Mouse (Mus musculus): ENCODE data around the gene Lima1. TPM values are rescaled to one million over a fixed set of nuclear protein-coding genes. Genes with fewer than 3 reads are reported as not detected.
A peak's percentile ranks its signal among the peaks of the same experiment; 100 is the strongest.
"Not testable (repeated sequence)": the region's sequence is repeated elsewhere in the genome, so short reads cannot be mapped to it uniquely, and the experiment has no call there.

The Lima1 gene
- polyA plus RNA-seq, 1 experiment from 2014 or later, result 24.6 TPM

DNA sequence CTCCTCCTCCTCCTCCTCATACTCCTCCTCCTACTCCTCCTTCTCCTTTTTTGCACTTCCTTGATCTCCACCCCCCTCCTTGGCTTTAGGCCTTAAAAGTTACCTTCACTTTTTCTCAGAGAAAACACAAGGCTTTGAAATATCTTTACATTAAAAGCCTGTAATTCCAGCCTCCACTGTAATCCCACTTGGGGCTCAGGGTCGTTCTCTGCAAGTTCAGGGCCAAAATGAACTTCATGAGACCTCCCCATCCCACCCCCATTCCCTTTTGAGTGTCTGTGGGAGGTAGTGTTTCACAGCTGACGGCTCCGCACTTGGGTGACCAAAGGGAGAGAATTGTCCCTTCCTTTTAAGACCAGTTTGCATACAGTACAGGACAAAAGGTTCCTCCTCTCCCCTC, 102.3 kb downstream of the Lima1 start:
- H3K27ac ChIP-seq (ENCODE audit: poor library complexity, severe bottlenecking), result 0 out of 2 replicates have a peak overlapping the region, but pooled peaks have one; percentile 18
- no peak for ATAC-seq (ENCODE audit: insufficient number of reproducible peaks, low FRiP score)
- 0 out of 2 replicates have a peak overlapping the region, but pooled peaks have one; percentile 85 for H3K9ac ChIP-seq
- H3K27me3 ChIP-seq (replicated peaks), result no peaks in the 10 kb centered on the region
- H3K9me3 ChIP-seq (replicated peaks), result no peaks in the 10 kb centered on the region
- peak overlapping the region; percentile 76 for H3K4me2 ChIP-seq
- 40% methylated on average over 3 of the region's 3 CpGs for WGBS
- peaks cover 19% of the 10 kb centered on the region for H3K4me1 ChIP-seq (replicated peaks)
- H3K4me3 ChIP-seq, result peak overlapping the region; percentile 77
- H3K36me3 ChIP-seq, result peaks cover 3% of the 10 kb centered on the region; the same call in 1 of the 2 replicates

DNA sequence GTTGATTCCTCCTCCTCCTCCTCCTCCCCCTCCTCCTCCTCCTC, 102.6 kb downstream of the Lima1 start, which contains the start of gene Cers5:
TSS of gene Cers5 (minus strand) at position 5 of the 44 bp plus-strand sequence.
- Histone ChIP-seq H3K4me1 (replicated peaks) (peaks cover 22% of the 10 kb centered on the region), H3K4me3 (peak within 1 kb of the TSS; percentile 77), H3K9ac (peak within 1 kb of the TSS; percentile 85), H3K27ac (ENCODE audit: poor library complexity, severe bottlenecking) (peak within 1 kb of the TSS; percentile 72), H3K4me2 (peak within 1 kb of the TSS; percentile 76)
- H3K36me3 ChIP-seq; H3K27me3 ChIP-seq (replicated peaks); H3K9me3 ChIP-seq (replicated peaks); ATAC-seq (ENCODE audit: insufficient number of reproducible peaks, low FRiP score): not testable (repeated sequence)

DNA sequence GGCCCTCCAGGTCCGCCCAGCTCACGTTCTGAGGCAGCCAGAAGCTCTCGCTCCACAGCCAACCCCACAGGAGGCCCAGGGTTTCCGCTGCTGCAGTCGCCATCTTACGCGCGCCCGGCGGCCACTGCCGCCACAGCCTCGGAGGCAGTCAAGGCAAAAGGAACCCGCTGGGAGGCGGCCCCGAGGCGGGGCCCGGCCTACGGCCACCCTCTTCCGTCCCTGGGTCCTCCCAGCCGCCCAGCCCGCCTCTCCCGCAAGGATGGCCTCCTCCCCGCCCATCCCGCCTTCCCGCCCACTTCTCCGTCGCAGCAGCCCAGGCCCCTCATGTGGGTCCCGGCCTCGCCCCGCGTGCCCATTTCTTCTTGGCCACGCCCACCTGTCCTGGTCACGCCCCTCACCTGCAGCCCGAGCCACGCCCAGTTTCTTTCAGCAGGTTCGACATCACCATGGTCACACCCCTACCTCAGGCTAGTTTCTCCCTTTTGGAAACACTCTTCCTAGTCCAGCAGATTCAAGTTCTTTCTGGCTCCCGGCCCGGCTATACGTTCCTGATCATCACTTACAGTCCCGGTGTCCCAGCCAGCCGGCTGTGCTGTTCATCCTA, 102.9 kb downstream of the Lima1 start:
- ATAC-seq (ENCODE audit: insufficient number of reproducible peaks, low FRiP score), result peak; percentile 92
- Histone ChIP-seq H3K36me3 (no peaks in the 10 kb centered on the region), H3K27ac (ENCODE audit: poor library complexity, severe bottlenecking) (peak overlapping the region; percentile 72), H3K4me3 (peak overlapping the region; percentile 77), H3K9ac (peak overlapping the region; percentile 85), H3K27me3 (replicated peaks) (no peaks in the 10 kb centered on the region), H3K4me2 (peak overlapping the region; percentile 76), H3K4me1 (replicated peaks) (peaks cover 24% of the 10 kb centered on the region), H3K9me3 (replicated peaks) (no peaks in the 10 kb centered on the region)
- WGBS, result under 1% methylated on average over 35 of the region's 41 CpGs

DNA sequence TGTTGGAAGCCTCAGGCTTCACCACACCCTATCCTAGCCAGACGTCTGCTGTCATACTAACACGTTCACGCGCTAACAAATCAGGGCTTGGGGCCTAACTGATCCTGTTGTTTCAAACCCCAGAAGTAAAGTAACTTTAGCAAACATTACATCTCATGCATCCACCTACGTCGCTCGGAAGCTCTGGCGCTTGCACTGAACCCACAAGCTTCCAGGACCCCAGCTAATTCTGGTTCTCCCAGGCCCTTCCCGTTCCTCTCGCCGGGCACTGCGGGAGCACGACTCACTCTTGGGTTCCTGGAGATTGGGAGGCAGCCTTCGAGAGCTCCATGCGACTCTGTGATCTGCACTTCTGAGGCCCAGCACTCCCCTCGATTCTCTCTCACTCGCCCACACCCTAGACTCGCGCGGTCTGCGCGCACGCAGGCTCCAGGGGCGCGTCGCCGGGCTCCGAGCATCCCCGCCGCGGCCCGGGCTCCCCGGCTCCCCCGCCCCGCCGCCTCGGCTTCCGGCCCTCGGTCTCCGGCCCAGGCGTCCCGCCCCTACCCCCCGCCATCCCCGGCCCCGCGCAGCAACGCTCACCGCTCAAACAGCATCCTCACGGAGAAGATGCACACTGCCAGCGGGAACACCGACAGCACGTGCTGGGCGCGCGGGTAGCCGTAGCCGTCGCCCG, 103.5 kb downstream of the Lima1 start:
- under 1% methylated on average over 57 of the region's 59 CpGs for WGBS
- H3K36me3 ChIP-seq, result 0 out of 2 replicates have a peak, but pooled peaks cover under 1% of the 10 kb centered on the region
- H3K9me3 ChIP-seq (replicated peaks), result no peaks in the 10 kb centered on the region
- peak overlapping the region; percentile 77 for H3K4me3 ChIP-seq
- H3K4me2 ChIP-seq, result peak overlapping the region; percentile 76
- H3K27me3 ChIP-seq (replicated peaks), result no peaks in the 10 kb centered on the region
- peak overlapping the region; percentile 85 for H3K9ac ChIP-seq
- peak; percentile 61 for ATAC-seq (ENCODE audit: insufficient number of reproducible peaks, low FRiP score)
- peaks cover 24% of the 10 kb centered on the region for H3K4me1 ChIP-seq (replicated peaks)
- H3K27ac ChIP-seq (ENCODE audit: poor library complexity, severe bottlenecking), result peak overlapping the region; percentile 72

DNA sequence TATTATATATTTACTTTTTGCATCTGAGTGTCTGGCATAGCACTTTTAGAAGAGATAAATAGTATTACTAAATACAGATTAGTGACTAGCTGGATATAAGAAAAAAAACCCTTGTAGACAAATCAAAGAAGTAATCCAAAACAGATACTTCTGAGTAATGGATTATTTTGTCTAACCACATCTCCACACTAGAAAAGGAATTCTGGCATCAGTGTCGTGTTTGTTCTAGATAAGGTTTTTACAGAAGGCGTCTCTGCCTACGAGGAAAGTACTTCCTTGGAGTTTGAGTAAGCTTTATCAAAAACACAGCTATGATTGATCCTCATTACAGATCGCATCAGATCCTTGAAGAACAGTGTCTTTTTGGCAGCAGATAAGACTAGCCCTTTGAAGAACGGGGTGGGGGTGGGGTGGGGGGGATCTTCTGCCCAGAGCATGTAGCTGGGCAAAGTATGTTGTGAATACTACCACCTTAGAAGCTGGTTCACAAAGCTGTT, 104.2 kb downstream of the Lima1 start:
- 5% methylated on average over 5 of the region's 5 CpGs for WGBS
- H3K36me3 ChIP-seq, result peaks cover 5% of the 10 kb centered on the region; the same call in 1 of the 2 replicates
- no peaks in the 10 kb centered on the region for H3K9me3 ChIP-seq (replicated peaks)
- no peak overlapping the region for H3K27ac ChIP-seq (ENCODE audit: poor library complexity, severe bottlenecking)
- H3K4me2 ChIP-seq, result peak overlapping the region; percentile 76
- no peaks in the 10 kb centered on the region for H3K27me3 ChIP-seq (replicated peaks)
- no peak for ATAC-seq (ENCODE audit: insufficient number of reproducible peaks, low FRiP score)
- peak overlapping the region; percentile 85 for H3K9ac ChIP-seq
- H3K4me3 ChIP-seq, result peak overlapping the region; percentile 77
- H3K4me1 ChIP-seq (replicated peaks), result peaks cover 24% of the 10 kb centered on the region

DNA sequence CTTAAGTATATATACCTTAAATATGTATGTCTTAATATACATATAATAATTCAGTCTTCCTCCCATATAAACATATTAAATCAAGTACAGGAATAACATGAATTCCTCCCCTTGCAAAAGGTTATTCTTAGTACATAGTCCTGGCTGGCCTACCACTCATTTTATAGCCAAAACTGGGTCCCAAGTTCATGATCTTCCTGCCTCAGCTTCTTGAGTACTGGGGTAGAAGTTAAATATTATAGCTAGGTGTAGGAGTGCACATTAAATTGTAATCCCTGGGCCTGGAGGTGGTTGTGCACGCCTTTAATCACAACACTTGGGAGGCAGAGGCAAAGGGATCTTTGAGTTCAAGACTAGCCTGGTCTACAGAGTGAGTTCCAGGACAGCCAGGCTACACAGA, 106.5 kb downstream of the Lima1 start:
- Histone ChIP-seq H3K36me3 (peaks cover 21% of the 10 kb centered on the region), H3K9me3 (replicated peaks) (no peaks in the 10 kb centered on the region), H3K4me2 (no peak overlapping the region), H3K27ac (ENCODE audit: poor library complexity, severe bottlenecking) (no peak overlapping the region), H3K4me3 (no peak overlapping the region), H3K27me3 (replicated peaks) (no peaks in the 10 kb centered on the region), H3K9ac (no peak overlapping the region), H3K4me1 (replicated peaks) (peaks cover 24% of the 10 kb centered on the region)
- no peak for ATAC-seq (ENCODE audit: insufficient number of reproducible peaks, low FRiP score)
- WGBS, result 92% methylated on average over 1 of the region's 1 CpGs

DNA sequence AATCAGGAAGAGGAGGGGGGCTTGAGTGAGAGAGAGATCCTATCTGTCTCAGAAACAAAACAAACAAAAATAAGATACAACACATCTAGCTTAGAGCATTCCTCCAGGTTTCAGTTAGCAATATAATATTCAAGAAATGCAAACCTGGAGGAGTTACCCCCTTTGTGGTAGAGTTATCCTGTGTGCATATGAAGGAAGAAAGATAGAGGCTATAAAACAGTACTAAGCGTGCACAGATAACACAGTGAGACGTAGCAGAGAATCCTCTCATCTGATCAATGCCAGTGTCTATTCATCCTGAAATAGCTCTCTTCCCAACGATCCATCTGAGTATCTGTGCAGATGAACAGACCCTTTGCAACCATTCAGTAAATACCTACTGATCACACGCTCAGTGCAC, 107.8 kb downstream of the Lima1 start:
- Histone ChIP-seq H3K9me3 (replicated peaks) (no peaks in the 10 kb centered on the region), H3K4me3 (no peak overlapping the region), H3K9ac (no peak overlapping the region), H3K4me1 (replicated peaks) (peaks cover 18% of the 10 kb centered on the region), H3K36me3 (peaks cover 21% of the 10 kb centered on the region), H3K27me3 (replicated peaks) (no peaks in the 10 kb centered on the region), H3K4me2 (no peak overlapping the region), H3K27ac (ENCODE audit: poor library complexity, severe bottlenecking) (no peak overlapping the region)
- WGBS, result 77% methylated on average over 4 of the region's 4 CpGs
- ATAC-seq (ENCODE audit: insufficient number of reproducible peaks, low FRiP score), result no peak

DNA sequence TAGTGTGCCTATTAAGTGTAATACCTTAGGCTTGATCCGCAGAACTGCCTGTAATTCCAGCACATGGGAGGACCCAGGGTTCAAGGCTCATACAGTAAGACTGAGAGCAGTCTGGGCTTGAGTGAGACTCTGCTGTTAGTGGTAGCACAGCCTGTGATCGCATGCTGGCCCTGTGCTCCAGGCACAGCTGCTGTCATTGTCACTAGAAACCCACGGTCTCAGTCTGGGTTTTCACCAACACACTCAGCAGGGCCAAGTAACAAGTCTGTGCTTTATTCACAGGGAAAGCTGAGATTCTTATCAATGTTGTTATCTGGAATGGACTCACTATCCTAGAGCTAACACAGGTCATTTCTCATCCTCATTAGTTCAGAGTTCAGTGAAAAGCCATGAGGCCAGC, 121.1 kb downstream of the Lima1 start:
- H3K9me3 ChIP-seq (replicated peaks), result peaks cover 4% of the 10 kb centered on the region; the same call in 1 of the 2 replicates
- 61% methylated on average over 3 of the region's 3 CpGs for WGBS
- H3K36me3 ChIP-seq, result peaks cover 22% of the 10 kb centered on the region
- no peak for ATAC-seq (ENCODE audit: insufficient number of reproducible peaks, low FRiP score)
- no peak overlapping the region for H3K9ac ChIP-seq
- H3K27me3 ChIP-seq (replicated peaks), result no peaks in the 10 kb centered on the region
- H3K4me2 ChIP-seq, result no peak overlapping the region
- no peak overlapping the region for H3K27ac ChIP-seq (ENCODE audit: poor library complexity, severe bottlenecking)
- H3K4me1 ChIP-seq (replicated peaks), result 0 out of 2 replicates have a peak, but pooled peaks cover 12% of the 10 kb centered on the region
- no peak overlapping the region for H3K4me3 ChIP-seq

DNA sequence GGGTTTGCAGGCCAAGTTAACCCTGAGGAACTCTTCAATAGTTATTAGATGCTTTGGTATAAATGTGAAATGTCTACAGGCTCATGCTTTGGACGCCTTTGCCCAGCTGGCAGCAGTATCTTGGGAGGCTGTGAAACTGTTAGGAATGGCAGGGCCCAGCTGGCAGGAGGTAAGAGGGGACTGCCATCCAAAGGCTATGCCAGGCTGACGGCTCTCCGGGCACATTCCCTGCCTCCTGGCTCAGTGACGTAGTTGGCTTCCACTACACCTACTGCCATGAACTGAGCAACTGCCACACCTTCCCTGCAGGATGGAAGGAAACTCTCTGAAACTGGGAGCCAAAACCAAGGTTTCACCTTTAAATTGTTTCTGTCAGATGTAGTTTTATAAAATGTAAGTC, 135.0 kb downstream of the Lima1 start:
- Histone ChIP-seq H3K9me3 (replicated peaks) (no peaks in the 10 kb centered on the region), H3K27ac (ENCODE audit: poor library complexity, severe bottlenecking) (no peak overlapping the region), H3K4me2 (no peak overlapping the region), H3K36me3 (peaks cover 84% of the 10 kb centered on the region), H3K27me3 (replicated peaks) (no peaks in the 10 kb centered on the region), H3K4me1 (replicated peaks) (no peaks in the 10 kb centered on the region), H3K4me3 (no peak overlapping the region), H3K9ac (no peak overlapping the region)
- no peak for ATAC-seq (ENCODE audit: insufficient number of reproducible peaks, low FRiP score)
- WGBS, result 94% methylated on average over 4 of the region's 4 CpGs

DNA sequence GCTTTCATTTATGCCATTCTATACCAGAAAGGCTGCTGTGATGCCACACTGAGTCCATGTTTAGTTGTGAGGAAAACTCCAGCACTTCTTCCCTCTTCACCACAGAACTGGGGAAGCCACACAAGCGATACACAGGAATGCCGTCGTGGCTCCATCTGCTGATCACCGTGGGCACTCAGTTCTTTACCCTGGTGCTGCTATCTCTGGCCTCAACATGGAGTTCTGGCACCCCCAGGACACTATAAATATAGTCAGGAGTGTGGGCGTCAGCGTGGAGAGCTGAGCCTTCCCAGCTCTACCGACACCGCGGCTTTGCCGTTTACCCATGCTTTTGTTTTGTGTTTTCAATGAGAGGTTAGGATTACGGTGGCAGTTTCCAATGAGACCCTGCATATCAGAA, 138.6 kb downstream of the Lima1 start:
- Histone ChIP-seq H3K36me3 (peaks cover 84% of the 10 kb centered on the region), H3K27ac (ENCODE audit: poor library complexity, severe bottlenecking) (no peak overlapping the region), H3K4me2 (no peak overlapping the region), H3K4me3 (no peak overlapping the region), H3K27me3 (replicated peaks) (no peaks in the 10 kb centered on the region), H3K9ac (no peak overlapping the region), H3K4me1 (replicated peaks) (no peaks in the 10 kb centered on the region), H3K9me3 (replicated peaks) (no peaks in the 10 kb centered on the region)
- no peak for ATAC-seq (ENCODE audit: insufficient number of reproducible peaks, low FRiP score)
- 84% methylated on average over 11 of the region's 11 CpGs for WGBS

DNA sequence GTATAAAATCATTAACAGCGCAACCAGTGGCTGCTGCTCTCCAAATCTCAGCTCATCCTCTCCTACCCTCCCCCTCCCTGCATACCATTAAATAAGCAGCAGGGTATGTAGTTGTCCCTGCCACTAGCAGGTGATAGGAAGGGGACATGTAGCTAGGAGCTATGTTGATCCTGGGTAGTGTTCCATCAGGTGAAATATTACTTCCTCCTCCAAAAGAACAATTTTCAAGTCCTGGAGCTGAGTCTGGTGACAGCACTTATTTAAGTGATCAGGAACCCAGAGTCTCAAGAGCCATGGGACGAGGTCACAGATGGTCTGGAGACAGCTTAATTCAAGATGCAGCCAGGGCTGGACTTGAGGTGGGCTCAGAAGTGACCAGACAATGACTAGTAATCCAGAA, 139.6 kb downstream of the Lima1 start:
- no peaks in the 10 kb centered on the region for H3K4me1 ChIP-seq (replicated peaks)
- no peak overlapping the region for H3K4me3 ChIP-seq
- no peak overlapping the region for H3K9ac ChIP-seq
- peaks cover 82% of the 10 kb centered on the region for H3K36me3 ChIP-seq
- WGBS, result 88% methylated on average over 2 of the region's 2 CpGs
- no peaks in the 10 kb centered on the region for H3K27me3 ChIP-seq (replicated peaks)
- no peaks in the 10 kb centered on the region for H3K9me3 ChIP-seq (replicated peaks)
- no peak for ATAC-seq (ENCODE audit: insufficient number of reproducible peaks, low FRiP score)
- H3K4me2 ChIP-seq, result no peak overlapping the region
- no peak overlapping the region for H3K27ac ChIP-seq (ENCODE audit: poor library complexity, severe bottlenecking)

DNA sequence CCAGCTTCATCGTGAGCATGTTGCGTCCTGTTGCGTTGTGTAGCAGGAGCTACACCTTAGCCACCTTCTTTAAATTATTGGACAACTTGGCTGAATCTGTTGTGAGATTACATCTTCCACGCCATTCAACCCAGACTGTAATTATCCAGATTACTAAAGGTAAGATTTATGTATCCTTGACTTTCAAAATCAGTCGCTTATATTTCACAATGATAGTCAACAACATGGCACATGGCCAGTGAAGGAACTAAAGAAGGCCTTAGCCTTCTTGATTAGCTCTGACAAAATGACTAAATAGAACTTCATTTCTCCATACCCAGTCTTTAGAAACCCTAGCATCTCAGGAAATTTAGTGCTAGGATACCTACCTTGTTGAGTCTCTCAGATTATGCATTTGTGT, 142.1 kb downstream of the Lima1 start:
- 96% methylated on average over 5 of the region's 5 CpGs for WGBS
- ATAC-seq (ENCODE audit: insufficient number of reproducible peaks, low FRiP score), result no peak
- no peaks in the 10 kb centered on the region; the same call in 1 of the 2 replicates for H3K9me3 ChIP-seq (replicated peaks)
- no peaks in the 10 kb centered on the region for H3K4me1 ChIP-seq (replicated peaks)
- no peak overlapping the region for H3K4me3 ChIP-seq
- H3K27me3 ChIP-seq (replicated peaks), result no peaks in the 10 kb centered on the region
- H3K4me2 ChIP-seq, result no peak overlapping the region
- peaks cover 76% of the 10 kb centered on the region for H3K36me3 ChIP-seq
- no peak overlapping the region for H3K9ac ChIP-seq
- H3K27ac ChIP-seq (ENCODE audit: poor library complexity, severe bottlenecking), result no peak overlapping the region

Measured in heart, embryonic 12.5 days (tissue).